Mouse (Mus musculus): ENCODE data around the gene Zfp445. TPM values are rescaled to one million over a fixed set of nuclear protein-coding genes. Genes with fewer than 3 reads are reported as not detected.
A peak's percentile ranks its signal among the peaks of the same experiment; 100 is the strongest.

Zfp445 gene
- polyA plus RNA-seq, 1 experiment = 26.8 TPM

- H3K4me1 ChIP-seq (ENCODE audit: control insufficient read depth, insufficient read depth, low read length) = no peaks in the 10 kb centered on the region; the same call in 1 of the 2 replicates
- 87% methylated on average over 5 of the region's 5 CpGs for WGBS
- no peak overlapping the region for H3K4me3 ChIP-seq (replicated peaks; ENCODE audit: control insufficient read depth, low read depth, low read length)
- no peak overlapping the region for H3K27ac ChIP-seq (ENCODE audit: control insufficient read depth, insufficient read depth, low read depth, low read length, poor library complexity)
- TF ChIP-seq POLR2A (IDR thresholded peaks at IDR 0.05; ENCODE audit: borderline replicate concordance, control insufficient read depth, low read depth, low read length) (no peak), CTCF (IDR thresholded peaks at IDR 0.05; ENCODE audit: control insufficient read depth, insufficient read depth, low read length) (no peak)
Measured at GRCm38 (mm10) chr9:122823374-122824017, 42.3 kb downstream of the Zfp445 start.

GRCm38 (mm10) chr9:122815239-122815851 is 50.5 kb downstream of the Zfp445 start:
- 85% methylated on average over 4 of the region's 4 CpGs for WGBS
- no peak overlapping the region for H3K27ac ChIP-seq (ENCODE audit: control insufficient read depth, insufficient read depth, low read depth, low read length, poor library complexity)
- H3K4me3 ChIP-seq (replicated peaks; ENCODE audit: control insufficient read depth, low read depth, low read length) = no peak overlapping the region
- TF ChIP-seq POLR2A (IDR thresholded peaks at IDR 0.05; ENCODE audit: borderline replicate concordance, control insufficient read depth, low read depth, low read length) (no peak), CTCF (IDR thresholded peaks at IDR 0.05; ENCODE audit: control insufficient read depth, insufficient read depth, low read length) (no peak)
- H3K4me1 ChIP-seq (ENCODE audit: control insufficient read depth, insufficient read depth, low read length) = no peaks in the 10 kb centered on the region

DNA sequence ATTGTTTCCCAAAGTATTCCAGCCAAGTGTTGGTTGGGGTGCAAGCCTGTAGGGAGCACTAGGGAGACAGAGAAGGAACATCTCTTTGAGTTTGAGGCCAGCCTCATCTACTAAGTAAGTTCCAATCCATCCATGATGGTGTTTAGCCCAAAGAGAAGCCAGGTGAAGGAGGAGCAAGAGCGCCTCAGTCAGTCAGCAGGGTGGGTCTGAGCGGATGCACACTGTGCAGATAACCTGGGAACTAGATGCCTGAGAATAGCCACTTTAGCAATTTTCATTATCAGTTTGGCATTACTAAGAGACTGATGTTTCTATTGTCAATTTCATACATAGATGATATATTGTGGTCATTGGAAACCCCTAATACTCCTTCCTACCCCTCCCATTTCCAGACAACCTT is 51.0 kb downstream of the Zfp445 start:
- TF ChIP-seq CTCF (IDR thresholded peaks at IDR 0.05; ENCODE audit: control insufficient read depth, insufficient read depth, low read length) (no peak), POLR2A (IDR thresholded peaks at IDR 0.05; ENCODE audit: borderline replicate concordance, control insufficient read depth, low read depth, low read length) (no peak)
- H3K4me1 ChIP-seq (ENCODE audit: control insufficient read depth, insufficient read depth, low read length) = no peaks in the 10 kb centered on the region
- H3K27ac ChIP-seq (ENCODE audit: control insufficient read depth, insufficient read depth, low read depth, low read length, poor library complexity) = no peak overlapping the region
- H3K4me3 ChIP-seq (replicated peaks; ENCODE audit: control insufficient read depth, low read depth, low read length) = no peak overlapping the region
- WGBS = 92% methylated on average over 2 of the region's 2 CpGs

- 79% methylated on average over 5 of the region's 5 CpGs for WGBS
- no peak for TF ChIP-seq CTCF (IDR thresholded peaks at IDR 0.05; ENCODE audit: control insufficient read depth, insufficient read depth, low read length)
- no peak for TF ChIP-seq POLR2A (IDR thresholded peaks at IDR 0.05; ENCODE audit: borderline replicate concordance, control insufficient read depth, low read depth, low read length)
- no peak overlapping the region for H3K4me3 ChIP-seq (replicated peaks; ENCODE audit: control insufficient read depth, low read depth, low read length)
- H3K27ac ChIP-seq (ENCODE audit: control insufficient read depth, insufficient read depth, low read depth, low read length, poor library complexity) = no peak overlapping the region
- no peaks in the 10 kb centered on the region for H3K4me1 ChIP-seq (ENCODE audit: control insufficient read depth, insufficient read depth, low read length)
Measured at GRCm38 (mm10) chr9:122812386-122812785, 53.4 kb downstream of the Zfp445 start.

GRCm38 (mm10) chr9:122810212-122810611 is 55.6 kb downstream of the Zfp445 start:
- no peaks in the 10 kb centered on the region for H3K4me1 ChIP-seq (ENCODE audit: control insufficient read depth, insufficient read depth, low read length)
- TF ChIP-seq POLR2A (IDR thresholded peaks at IDR 0.05; ENCODE audit: borderline replicate concordance, control insufficient read depth, low read depth, low read length) = no peak
- TF ChIP-seq CTCF (IDR thresholded peaks at IDR 0.05; ENCODE audit: control insufficient read depth, insufficient read depth, low read length) = no peak
- no peak overlapping the region for H3K4me3 ChIP-seq (replicated peaks; ENCODE audit: control insufficient read depth, low read depth, low read length)
- 80% methylated on average over 3 of the region's 3 CpGs for WGBS
- no peak overlapping the region for H3K27ac ChIP-seq (ENCODE audit: control insufficient read depth, insufficient read depth, low read depth, low read length, poor library complexity)

DNA sequence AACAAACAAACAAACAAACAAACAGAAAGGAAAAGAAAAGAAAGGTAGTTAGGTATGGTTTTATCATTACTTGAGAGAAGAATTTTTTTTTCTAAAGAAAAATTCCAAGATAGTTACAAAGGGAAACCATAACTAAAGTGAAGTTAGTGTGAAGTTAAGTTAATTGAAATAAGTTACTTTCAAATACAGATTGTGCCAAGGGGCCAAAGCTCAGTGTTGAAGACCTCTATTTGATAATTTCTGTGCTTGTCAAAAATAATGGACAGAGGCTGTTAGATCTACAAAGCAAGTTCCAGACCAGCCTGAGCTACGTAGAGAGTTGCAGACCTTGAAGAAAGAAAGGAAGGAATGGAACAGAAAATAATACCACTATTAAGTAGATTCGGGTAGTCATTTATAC is 58.6 kb downstream of the Zfp445 start:
- Histone ChIP-seq H3K27ac (ENCODE audit: control insufficient read depth, insufficient read depth, low read depth, low read length, poor library complexity) (no peak overlapping the region), H3K4me3 (replicated peaks; ENCODE audit: control insufficient read depth, low read depth, low read length) (no peak overlapping the region), H3K4me1 (ENCODE audit: control insufficient read depth, insufficient read depth, low read length) (no peaks in the 10 kb centered on the region)
- TF ChIP-seq POLR2A (IDR thresholded peaks at IDR 0.05; ENCODE audit: borderline replicate concordance, control insufficient read depth, low read depth, low read length) (no peak), CTCF (IDR thresholded peaks at IDR 0.05; ENCODE audit: control insufficient read depth, insufficient read depth, low read length) (no peak)
- 86% methylated on average over 2 of the region's 2 CpGs for WGBS

DNA sequence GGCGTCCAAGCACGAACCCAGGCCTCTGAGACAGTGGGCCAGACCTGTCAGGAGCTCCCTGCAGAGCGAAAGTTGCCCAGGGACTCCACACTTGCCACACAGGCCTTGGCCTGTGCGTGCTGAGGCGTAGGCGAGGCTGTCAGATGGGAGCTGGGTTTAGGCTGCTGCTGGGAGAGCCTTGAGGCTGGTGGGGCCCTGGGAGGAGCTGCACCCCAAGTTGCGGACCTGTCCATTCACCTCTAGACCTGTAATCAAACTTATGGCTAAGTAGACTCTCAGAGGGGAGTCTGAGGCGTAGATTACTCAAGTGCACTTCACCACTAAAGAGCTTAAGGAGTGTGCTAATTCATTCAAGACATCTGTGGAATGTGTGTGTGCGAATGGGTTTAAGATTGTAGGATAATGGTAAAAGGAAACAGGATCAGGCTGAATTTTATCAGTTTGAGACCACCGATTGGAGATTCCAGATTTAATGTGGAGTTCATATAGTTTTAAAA is 59.9 kb downstream of the Zfp445 start:
- Histone ChIP-seq H3K4me3 (replicated peaks; ENCODE audit: control insufficient read depth, low read depth, low read length) (peak overlapping the region; percentile 92), H3K27ac (ENCODE audit: control insufficient read depth, insufficient read depth, low read depth, low read length, poor library complexity) (peak overlapping the region; percentile 91), H3K4me1 (ENCODE audit: control insufficient read depth, insufficient read depth, low read length) (no peaks in the 10 kb centered on the region)
- WGBS = 19% methylated on average over 10 of the region's 10 CpGs
- TF ChIP-seq POLR2A (IDR thresholded peaks at IDR 0.05; ENCODE audit: borderline replicate concordance, control insufficient read depth, low read depth, low read length) (no peak), CTCF (IDR thresholded peaks at IDR 0.05; ENCODE audit: control insufficient read depth, insufficient read depth, low read length) (no peak)

DNA sequence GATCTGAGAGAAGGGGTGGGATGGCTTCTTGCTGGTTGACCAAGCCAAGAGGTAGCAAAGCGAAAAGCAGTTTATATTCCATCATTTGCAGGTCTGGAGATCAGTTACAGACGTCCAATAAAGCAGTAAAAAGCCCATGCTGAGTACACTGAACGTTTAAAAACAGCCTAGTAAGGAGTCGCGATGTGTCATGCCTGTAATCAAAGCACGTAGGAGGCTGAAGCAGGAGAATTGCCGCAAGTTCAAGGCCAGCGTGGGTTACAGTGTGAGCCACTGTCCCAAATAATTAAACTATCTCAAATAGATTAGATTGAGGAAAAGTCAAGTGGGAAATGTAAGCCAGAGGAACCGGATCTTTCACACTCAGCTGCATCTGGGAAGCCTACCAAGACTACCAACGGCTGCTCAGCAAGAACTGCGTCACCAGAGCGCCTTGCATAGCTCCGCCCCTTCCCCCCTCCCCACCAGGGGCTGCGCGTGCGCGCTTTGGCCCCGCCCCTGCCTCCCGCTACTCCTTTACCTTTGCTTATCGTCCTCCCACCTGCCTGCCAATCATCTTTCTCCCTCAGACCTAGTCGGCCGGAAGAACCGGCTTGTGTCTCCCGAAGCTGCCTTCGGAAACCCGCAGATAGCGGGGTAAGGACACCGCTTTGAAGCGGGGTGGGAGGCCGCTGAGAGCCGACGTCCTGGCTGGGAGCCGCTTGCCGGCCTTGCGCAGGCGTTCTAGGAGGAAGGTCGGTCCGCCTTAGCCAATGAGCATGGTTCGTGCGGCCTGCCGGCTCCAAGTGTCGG is 60.6 kb downstream of the Zfp445 start, which contains the start of gene Tcaim:
Gene Tcaim (plus strand): TSS at position 487 of the 792 bp plus-strand sequence.
- H3K27ac ChIP-seq (ENCODE audit: control insufficient read depth, insufficient read depth, low read depth, low read length, poor library complexity) = peak within 1 kb of the TSS; percentile 91
- no peaks in the 10 kb centered on the region for H3K4me1 ChIP-seq (ENCODE audit: control insufficient read depth, insufficient read depth, low read length)
- peak within 1 kb of the TSS; percentile 92 for H3K4me3 ChIP-seq (replicated peaks; ENCODE audit: control insufficient read depth, low read depth, low read length)
- 7% methylated on average over 42 of the region's 42 CpGs for WGBS
- TF ChIP-seq CTCF (IDR thresholded peaks at IDR 0.05; ENCODE audit: control insufficient read depth, insufficient read depth, low read length) (no peak), POLR2A (IDR thresholded peaks at IDR 0.05; ENCODE audit: borderline replicate concordance, control insufficient read depth, low read depth, low read length) (peak; percentile 44; the same call in 1 of the 2 replicates)

Other genes with a start within 250 kb of the Zfp445 start
- not detected in 2 replicates for gene Topaz1, start 118.7 kb downstream of the Zfp445 start, polyA plus RNA-seq (2011; ENCODE audit: insufficient read depth, insufficient read length, low replicate concordance, missing spikeins)
- 1.5 and 2.6 TPM in 2 replicates for gene Tcaim, start 60.5 kb downstream of the Zfp445 start, polyA plus RNA-seq (2011; ENCODE audit: insufficient read depth, insufficient read length, low replicate concordance, missing spikeins)
- gene Gm35549, start 22.0 kb downstream of the Zfp445 start, polyA plus RNA-seq (2011; ENCODE audit: insufficient read depth, insufficient read length, low replicate concordance, missing spikeins) = not detected in 2 replicates
- gene Zkscan7, start 19.7 kb upstream of the Zfp445 start, polyA plus RNA-seq (2011; ENCODE audit: insufficient read depth, insufficient read length, low replicate concordance, missing spikeins) = 0.40 and 1.5 TPM in 2 replicates
- 1.8 TPM in 1 of 2 replicates, not detected in the other for gene Zfp105, start 57.1 kb upstream of the Zfp445 start, polyA plus RNA-seq (2011; ENCODE audit: insufficient read depth, insufficient read length, low replicate concordance, missing spikeins)
- gene 1110059G10Rik, start 85.0 kb upstream of the Zfp445 start, polyA plus RNA-seq (2011; ENCODE audit: insufficient read depth, insufficient read length, low replicate concordance, missing spikeins) = 10.9 and 20.8 TPM in 2 replicates
- gene Kif15, start 85.0 kb upstream of the Zfp445 start, polyA plus RNA-seq (2011; ENCODE audit: insufficient read depth, insufficient read length, low replicate concordance, missing spikeins) = 104 and 108 TPM in 2 replicates
- 2.2 and 13.3 TPM in 2 replicates for gene Tmem42, start 155.3 kb upstream of the Zfp445 start, polyA plus RNA-seq (2011; ENCODE audit: insufficient read depth, insufficient read length, low replicate concordance, missing spikeins)
- 0.47 TPM in 1 of 2 replicates, not detected in the other for gene Tgm4, start 168.7 kb upstream of the Zfp445 start, polyA plus RNA-seq (2011; ENCODE audit: insufficient read depth, insufficient read length, low replicate concordance, missing spikeins)
- gene Zdhhc3, start 247.2 kb upstream of the Zfp445 start, polyA plus RNA-seq (2011; ENCODE audit: insufficient read depth, insufficient read length, low replicate concordance, missing spikeins) = 19.1 and 36.1 TPM in 2 replicates
- 29.5 and 44.4 TPM in 2 replicates for gene Exosc7, start 247.2 kb upstream of the Zfp445 start, polyA plus RNA-seq (2011; ENCODE audit: insufficient read depth, insufficient read length, low replicate concordance, missing spikeins)

All from bone marrow, adult 2 months (tissue).